Mouse (Mus musculus): ENCODE results near the gene Pcsk5. TPM values are rescaled to one million over a fixed set of nuclear protein-coding genes. Genes with fewer than 3 reads are reported as not detected.

The Pcsk5 gene
- polyA plus RNA-seq, 1 experiment from 2014 or later, result 13.5 TPM

DNA sequence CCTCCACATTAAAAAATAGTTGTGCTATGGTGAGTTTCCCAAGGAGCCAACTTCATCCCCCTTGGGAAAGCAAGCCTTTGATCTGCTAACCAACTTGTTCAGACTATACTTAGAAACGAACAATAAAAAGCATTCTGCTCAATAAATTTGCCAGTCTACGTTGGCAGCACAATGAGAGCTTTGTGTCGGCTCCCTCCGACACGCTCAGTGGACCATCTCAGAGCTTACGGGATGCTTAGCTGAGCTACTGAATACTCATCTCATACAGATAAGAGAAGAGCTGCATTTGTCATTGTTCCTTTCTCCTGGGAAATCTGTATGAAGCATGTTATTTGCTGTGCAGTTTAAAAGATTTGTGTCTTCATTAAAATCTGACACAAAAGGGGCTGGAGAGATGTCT, 451.0 kb downstream of the Pcsk5 start:
- Histone ChIP-seq H3K9ac (ENCODE audit: low read length) (no peak overlapping the region), H3K27ac (ENCODE audit: low read depth, low read length) (no peak overlapping the region), H3K27me3 (ENCODE audit: control insufficient read depth, insufficient read depth, low read length) (no peaks in the 10 kb centered on the region), H3K4me2 (ENCODE audit: low read depth, low read length, severe bottlenecking) (no peak overlapping the region), H3K4me3 (ENCODE audit: low read depth, low read length) (no peak overlapping the region), H3K9me3 (ENCODE audit: control insufficient read depth, low read length) (no peaks in the 10 kb centered on the region), H3K36me3 (ENCODE audit: control insufficient read depth, insufficient read depth, low read length) (no peaks in the 10 kb centered on the region), H3K4me1 (replicated peaks; ENCODE audit: control insufficient read depth, insufficient read depth, low read length) (no peaks in the 10 kb centered on the region)
- ATAC-seq (replicated peaks; ENCODE audit: low FRiP score) (no peak), DNase-seq (ENCODE audit: low spot score) (no peak)
- WGBS, result 31% methylated on average over 6 of the region's 6 CpGs

DNA sequence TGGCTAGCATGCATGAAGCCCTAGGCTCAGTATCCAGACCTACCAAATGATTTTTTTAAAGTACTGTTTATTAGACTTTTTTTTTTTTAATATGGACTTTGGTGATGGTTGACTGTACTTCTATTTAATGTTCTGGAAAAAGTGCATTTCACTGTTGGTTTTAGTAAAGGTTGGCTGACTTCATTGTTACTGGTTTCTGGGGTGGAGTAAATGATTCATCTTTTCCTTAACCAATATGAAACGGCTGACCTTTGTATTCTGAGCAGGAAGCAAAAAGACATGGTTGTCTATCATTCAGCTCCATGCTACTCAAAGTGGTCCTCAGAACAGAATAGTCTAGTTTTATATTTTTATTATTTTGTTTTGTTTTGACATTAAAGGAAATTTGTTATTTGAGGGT, 452.0 kb downstream of the Pcsk5 start:
- no peak for ATAC-seq (replicated peaks; ENCODE audit: low FRiP score)
- H3K27ac ChIP-seq (ENCODE audit: low read depth, low read length), result no peak overlapping the region
- no peak overlapping the region for H3K4me2 ChIP-seq (ENCODE audit: low read depth, low read length, severe bottlenecking)
- H3K36me3 ChIP-seq (ENCODE audit: control insufficient read depth, insufficient read depth, low read length), result no peaks in the 10 kb centered on the region
- H3K9me3 ChIP-seq (ENCODE audit: control insufficient read depth, low read length), result no peaks in the 10 kb centered on the region
- no peak overlapping the region for H3K9ac ChIP-seq (ENCODE audit: low read length)
- no peaks in the 10 kb centered on the region for H3K27me3 ChIP-seq (ENCODE audit: control insufficient read depth, insufficient read depth, low read length)
- no peaks in the 10 kb centered on the region for H3K4me1 ChIP-seq (replicated peaks; ENCODE audit: control insufficient read depth, insufficient read depth, low read length)
- WGBS, result 87% methylated on average over 1 of the region's 1 CpGs
- DNase-seq (ENCODE audit: low spot score), result no peak
- no peak overlapping the region for H3K4me3 ChIP-seq (ENCODE audit: low read depth, low read length)

DNA sequence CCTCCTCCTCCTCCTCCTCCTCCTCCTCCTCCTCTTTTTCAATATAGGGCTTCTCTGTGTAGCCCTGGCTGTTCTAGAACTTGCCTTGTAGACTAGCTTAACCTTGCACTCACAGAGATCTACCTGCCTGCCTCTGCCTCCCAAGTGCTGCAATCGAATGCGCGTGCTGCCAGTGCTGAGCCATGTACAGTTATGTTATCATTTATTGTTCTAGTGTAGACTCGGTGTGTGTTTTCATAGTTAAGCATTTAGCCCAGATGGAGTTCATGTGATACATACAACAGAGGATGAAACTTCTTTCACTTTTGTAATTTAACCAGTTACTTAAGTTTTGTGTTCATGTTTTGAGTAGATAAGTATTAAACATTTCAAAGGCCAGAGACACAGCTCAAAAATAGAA, 452.4 kb downstream of the Pcsk5 start:
- WGBS, result 96% methylated on average over 4 of the region's 4 CpGs
- Histone ChIP-seq H3K27me3 (ENCODE audit: control insufficient read depth, insufficient read depth, low read length) (no peaks in the 10 kb centered on the region), H3K36me3 (ENCODE audit: control insufficient read depth, insufficient read depth, low read length) (no peaks in the 10 kb centered on the region), H3K4me3 (ENCODE audit: low read depth, low read length) (no peak overlapping the region), H3K9ac (ENCODE audit: low read length) (no peak overlapping the region), H3K9me3 (ENCODE audit: control insufficient read depth, low read length) (no peaks in the 10 kb centered on the region), H3K4me2 (ENCODE audit: low read depth, low read length, severe bottlenecking) (no peak overlapping the region), H3K27ac (ENCODE audit: low read depth, low read length) (no peak overlapping the region), H3K4me1 (replicated peaks; ENCODE audit: control insufficient read depth, insufficient read depth, low read length) (no peaks in the 10 kb centered on the region)
- no peak for DNase-seq (ENCODE audit: low spot score)
- no peak for ATAC-seq (replicated peaks; ENCODE audit: low FRiP score)

DNA sequence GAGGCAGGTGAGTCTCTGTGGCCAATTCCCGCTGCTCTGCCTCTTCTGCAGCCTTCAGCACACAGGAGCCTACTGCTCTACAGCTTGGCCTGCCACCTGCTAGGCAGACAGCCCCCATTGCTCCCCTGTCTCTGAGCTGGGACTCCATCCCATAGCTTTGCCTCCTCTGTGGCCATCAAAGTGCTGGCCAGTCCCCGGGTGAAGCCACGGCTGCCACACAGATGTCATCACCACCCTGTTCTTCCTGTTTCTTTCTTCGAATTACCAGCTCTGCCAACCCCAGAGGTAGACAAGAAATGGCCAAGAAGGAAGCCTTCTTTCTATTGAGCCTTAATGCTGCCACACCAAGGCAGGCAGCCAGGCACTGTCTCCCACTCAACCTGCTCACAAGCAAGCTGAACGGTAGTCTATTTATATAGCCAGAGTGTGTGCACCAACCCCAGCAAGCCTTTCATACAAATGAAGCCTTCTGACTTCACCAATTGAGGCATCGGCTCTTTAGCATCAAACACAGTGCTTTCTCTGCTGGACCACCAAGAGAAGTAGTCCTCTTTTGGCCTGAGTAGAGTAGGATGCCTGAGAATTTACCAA, 454.5 kb downstream of the Pcsk5 start:
- Histone ChIP-seq H3K36me3 (ENCODE audit: control insufficient read depth, insufficient read depth, low read length) (no peaks in the 10 kb centered on the region), H3K9me3 (ENCODE audit: control insufficient read depth, low read length) (no peaks in the 10 kb centered on the region), H3K4me3 (ENCODE audit: low read depth, low read length) (no peak overlapping the region), H3K4me1 (replicated peaks; ENCODE audit: control insufficient read depth, insufficient read depth, low read length) (no peaks in the 10 kb centered on the region), H3K27ac (ENCODE audit: low read depth, low read length) (no peak overlapping the region), H3K4me2 (ENCODE audit: low read depth, low read length, severe bottlenecking) (no peak overlapping the region), H3K27me3 (ENCODE audit: control insufficient read depth, insufficient read depth, low read length) (no peaks in the 10 kb centered on the region), H3K9ac (ENCODE audit: low read length) (no peak overlapping the region)
- WGBS, result 85% methylated on average over 6 of the region's 6 CpGs
- ATAC-seq (replicated peaks; ENCODE audit: low FRiP score) (no peak), DNase-seq (ENCODE audit: low spot score) (no peak)

Measured in forebrain, embryonic 11.5 days (tissue).